Mouse (Mus musculus) hindbrain, embryonic 15.5 days (tissue): ENCODE results near the gene Trim65. TPM values are rescaled to one million over a fixed set of nuclear protein-coding genes. Genes with fewer than 3 reads are reported as not detected.

Experiments used
- ATAC-seq: fragments of 200-750 bp; cut with Nextera tagmentation; 2 replicates; pipeline ENCODE4 v1.8.0; 2017; ENCODE audit warnings: low read depth, moderate number of reproducible peaks, moderate TSS enrichment; ENCODE audit not compliant: low FRiP score
- H3K27ac ChIP-seq: fragments of 300-500 bp; sonication (generic); replicated peaks from 2 replicates; pipeline ENCODE4 v1.5.1; 2015; ENCODE audit warnings: mild to moderate bottlenecking, inconsistent platforms
- H3K27me3 ChIP-seq: fragments of 300-500 bp; sonication (generic); 2 replicates; pipeline ENCODE4 v1.6.1; 2015; ENCODE audit warnings: control low read depth, inconsistent platforms
- H3K36me3 ChIP-seq: fragments of 300-500 bp; sonication (generic); 2 replicates; pipeline ENCODE4 v1.6.1; 2015; ENCODE audit warnings: control low read depth, inconsistent platforms
- H3K4me1 ChIP-seq: fragments of 300-500 bp; sonication (generic); replicated peaks from 2 replicates; pipeline ENCODE4 v1.6.1; 2015; ENCODE audit warnings: control low read depth, inconsistent platforms
- H3K4me2 ChIP-seq: fragments of 300-500 bp; sonication (generic); 2 replicates; pipeline ENCODE4 v1.6.1; 2015; ENCODE audit warnings: moderate library complexity, mild to moderate bottlenecking, inconsistent platforms
- H3K4me3 ChIP-seq: fragments of 300-500 bp; sonication (generic); 2 replicates; pipeline ENCODE4 v1.5.1; 2015; ENCODE audit warnings: mild to moderate bottlenecking, inconsistent platforms
- H3K9ac ChIP-seq: fragments of 300-500 bp; sonication (generic); 2 replicates; pipeline ENCODE4 v1.6.1; 2015; ENCODE audit warnings: inconsistent platforms
- H3K9me3 ChIP-seq: fragments of 300-500 bp; sonication (generic); 2 replicates; pipeline ENCODE4 v1.6.1; 2016; ENCODE audit warnings: control low read depth, inconsistent platforms
- WGBS: fragments of 180-500 bp; shearing (Covaris S2); methylation state at CpG from one replicate; pipeline ENCODE4 v1.1.7; 2015; 5-methylcytosine and 5-hydroxymethylcytosine counted together
- polyA plus RNA-seq: library from polyadenylated mRNA; unstranded; fragments of >200 nt; fragmentation: Nextera tagmentation; extraction: Ambion mirVana; gene quantifications from 2 replicates; pipeline ENCODE4 v1.2.1, GENCODE M21; 2015

The Trim65 gene
- polyA plus RNA-seq, 1 experiment from 2014 or later: 4.0 TPM

- Histone ChIP-seq H3K27me3 (peaks cover under 1% of the 10 kb centered on the region; the same call in 1 of the 2 replicates), H3K4me1 (no peaks in the 10 kb centered on the region), H3K4me2 (no peak overlapping the region), H3K9me3 (no peaks in the 10 kb centered on the region), H3K9ac (no peak overlapping the region), H3K27ac (no peak overlapping the region), H3K36me3 (no peaks in the 10 kb centered on the region), H3K4me3 (no peak overlapping the region)
- 90% methylated on average over 12 of the region's 12 CpGs for WGBS
- no peak for ATAC-seq
Observed at GRCm38 (mm10) chr11:116117241-116117640, 13.7 kb downstream of the Trim65 start.

- no peak overlapping the region for H3K27ac ChIP-seq
- no peak overlapping the region for H3K4me3 ChIP-seq
- ATAC-seq: no peak
- H3K4me1 ChIP-seq: peaks cover 26% of the 10 kb centered on the region
- WGBS: 86% methylated on average over 19 of the region's 19 CpGs
- H3K27me3 ChIP-seq: peaks cover 56% of the 10 kb centered on the region
- no peak overlapping the region for H3K4me2 ChIP-seq
- no peaks in the 10 kb centered on the region for H3K36me3 ChIP-seq
- H3K9ac ChIP-seq: no peak overlapping the region
- H3K9me3 ChIP-seq: no peaks in the 10 kb centered on the region
Observed at GRCm38 (mm10) chr11:116111611-116112203, 19.2 kb downstream of the Trim65 start.

- no peak overlapping the region for H3K27ac ChIP-seq
- H3K4me1 ChIP-seq: peaks cover 29% of the 10 kb centered on the region
- H3K9ac ChIP-seq: no peak overlapping the region
- H3K36me3 ChIP-seq: no peaks in the 10 kb centered on the region
- 75% methylated on average over 4 of the region's 4 CpGs for WGBS
- H3K4me3 ChIP-seq: no peak overlapping the region
- ATAC-seq: no peak
- no peaks in the 10 kb centered on the region for H3K9me3 ChIP-seq
- no peak overlapping the region for H3K4me2 ChIP-seq
- peaks cover 62% of the 10 kb centered on the region for H3K27me3 ChIP-seq
Observed at GRCm38 (mm10) chr11:116111067-116111466, 19.9 kb downstream of the Trim65 start.

DNA sequence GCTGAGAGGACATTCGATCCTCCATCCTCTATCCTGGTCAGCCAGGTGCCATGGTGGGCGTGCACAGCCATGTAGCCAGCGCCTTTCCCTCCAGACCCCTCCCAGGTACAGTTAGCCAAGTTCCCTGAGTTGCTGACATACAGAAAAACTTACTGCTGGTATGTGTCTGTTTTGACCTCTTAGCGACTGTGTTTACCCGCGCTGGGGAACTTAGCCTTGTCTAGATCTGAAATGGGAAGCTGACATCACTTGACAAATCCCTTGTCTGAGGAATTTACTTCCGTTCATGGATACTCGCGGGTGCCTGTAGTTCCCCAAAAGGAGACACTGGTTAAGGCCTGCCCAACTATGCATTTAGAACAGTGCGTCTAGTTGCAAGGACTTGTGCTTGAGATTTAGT is 20.4 kb downstream of the Trim65 start:
- H3K9ac ChIP-seq: no peak overlapping the region

DNA sequence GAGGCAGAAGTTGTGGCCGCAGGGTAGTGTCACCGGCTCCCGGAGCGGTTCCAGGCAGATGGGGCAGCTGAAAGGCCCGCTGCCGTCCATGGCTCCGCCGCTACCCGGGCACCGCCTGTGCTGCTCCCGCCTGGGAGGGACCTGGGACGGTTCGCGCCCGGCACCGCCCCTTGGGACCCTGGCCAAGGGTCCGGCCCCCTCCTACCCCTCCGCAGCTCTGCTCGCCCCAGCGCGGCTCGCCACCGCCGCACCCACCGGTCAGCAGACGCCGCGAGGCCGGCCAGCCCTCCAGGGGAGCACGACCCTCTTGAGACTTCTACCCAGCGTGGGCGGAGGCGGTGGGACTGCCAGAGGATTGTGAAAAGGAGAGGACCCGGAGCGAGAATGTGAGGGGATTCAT is 20.8 kb downstream of the Trim65 start:
- H3K4me2 ChIP-seq: peak overlapping the region; percentile 59
- H3K4me1 ChIP-seq: peaks cover 30% of the 10 kb centered on the region
- H3K9me3 ChIP-seq: no peaks in the 10 kb centered on the region
- peaks cover 63% of the 10 kb centered on the region for H3K27me3 ChIP-seq
- H3K4me3 ChIP-seq: peak overlapping the region; percentile 40
- H3K9ac ChIP-seq: peak overlapping the region; percentile 35
- no peaks in the 10 kb centered on the region for H3K36me3 ChIP-seq
- no peak overlapping the region for H3K27ac ChIP-seq
- WGBS: 1% methylated on average over 35 of the region's 35 CpGs
- peak; percentile 63; the same call in 1 of the 2 replicates for ATAC-seq

More for the DNA sequence above, 20.4 kb downstream of the Trim65 start:
- no peak for ATAC-seq
- H3K36me3 ChIP-seq: no peaks in the 10 kb centered on the region
- H3K9me3 ChIP-seq: no peaks in the 10 kb centered on the region
- WGBS: 33% methylated on average over 10 of the region's 10 CpGs
- H3K27ac ChIP-seq: no peak overlapping the region
- H3K27me3 ChIP-seq: peaks cover 63% of the 10 kb centered on the region
- H3K4me1 ChIP-seq: peaks cover 30% of the 10 kb centered on the region
- peak overlapping the region; percentile 40 for H3K4me3 ChIP-seq
- H3K4me2 ChIP-seq: peak overlapping the region; percentile 59

- H3K9me3 ChIP-seq: no peaks in the 10 kb centered on the region
- peak overlapping the region; percentile 35 for H3K9ac ChIP-seq
- no peak overlapping the region for H3K27ac ChIP-seq
- H3K4me2 ChIP-seq: peak overlapping the region; percentile 59
- H3K36me3 ChIP-seq: no peaks in the 10 kb centered on the region
- peaks cover 63% of the 10 kb centered on the region for H3K27me3 ChIP-seq
- no peak for ATAC-seq
- H3K4me1 ChIP-seq: peaks cover 31% of the 10 kb centered on the region
- WGBS: 3% methylated on average over 43 of the region's 70 CpGs
- peak overlapping the region; percentile 40 for H3K4me3 ChIP-seq
Observed at GRCm38 (mm10) chr11:116109441-116110081, 21.4 kb downstream of the Trim65 start.

DNA sequence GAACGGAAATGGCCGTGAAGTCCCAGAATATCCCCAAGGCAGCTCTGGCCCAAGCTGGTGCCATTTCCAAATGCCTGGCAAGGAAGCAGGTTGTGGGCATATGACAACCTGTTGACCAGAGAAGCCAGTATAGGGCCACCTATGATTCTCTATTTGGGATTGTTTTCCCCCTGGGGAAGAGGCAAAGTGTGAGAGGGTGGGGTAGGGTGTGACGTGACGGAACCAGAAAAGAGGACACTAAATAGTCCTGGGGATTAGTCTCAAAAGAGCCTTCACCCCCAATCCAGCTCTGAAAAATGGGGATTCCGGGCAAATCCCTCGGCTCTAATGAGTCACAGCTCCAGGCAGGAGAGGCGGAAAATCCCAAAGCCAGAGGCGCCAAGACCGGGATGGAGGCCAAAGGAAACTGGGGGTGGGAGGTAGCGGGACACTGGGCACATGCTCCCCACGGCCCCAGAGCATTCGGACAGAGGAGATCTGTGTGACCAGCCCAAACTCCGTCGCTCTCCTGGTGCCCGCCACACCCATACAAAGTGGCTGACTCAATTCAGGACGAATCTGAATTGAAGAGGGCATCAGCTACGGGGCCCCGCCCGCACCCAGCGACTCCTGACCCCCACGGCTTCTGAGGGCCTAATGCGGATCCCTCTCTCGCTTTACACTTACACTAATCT is 22.3 kb downstream of the Trim65 start:
- peaks cover 63% of the 10 kb centered on the region for H3K27me3 ChIP-seq
- H3K27ac ChIP-seq: no peak overlapping the region
- peak overlapping the region; percentile 40 for H3K4me3 ChIP-seq
- H3K36me3 ChIP-seq: no peaks in the 10 kb centered on the region
- H3K9ac ChIP-seq: 0 out of 2 replicates have a peak overlapping the region, but pooled peaks have one; percentile 35
- 3% methylated on average over 22 of the region's 23 CpGs for WGBS
- H3K4me2 ChIP-seq: peak overlapping the region; percentile 59
- H3K9me3 ChIP-seq: no peaks in the 10 kb centered on the region
- no peak for ATAC-seq
- H3K4me1 ChIP-seq: peaks cover 41% of the 10 kb centered on the region

DNA sequence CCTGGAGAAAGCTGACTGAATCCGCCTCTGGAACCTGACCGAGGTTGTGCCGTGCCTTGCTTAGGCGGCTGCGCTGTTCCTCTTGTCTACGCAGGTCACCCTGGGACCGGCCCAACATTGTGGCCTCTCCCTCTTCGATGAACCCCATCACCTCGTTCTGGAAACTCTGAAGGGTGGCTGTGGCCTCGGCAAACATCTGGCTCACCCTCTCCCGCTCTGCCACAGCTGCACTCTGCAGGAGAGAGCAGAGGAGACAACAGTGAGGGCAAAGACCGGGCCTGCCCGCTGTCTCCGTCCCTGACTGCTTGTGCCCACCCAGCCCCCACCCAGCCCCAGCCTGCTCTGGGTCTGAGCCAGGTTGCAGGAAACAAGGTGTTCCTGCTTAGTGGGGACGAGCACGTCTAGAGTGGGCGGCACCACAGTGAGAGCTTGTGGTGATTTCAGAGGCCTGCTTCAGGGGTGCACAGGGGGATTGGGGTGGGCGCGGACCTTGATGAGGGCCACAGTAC is 23.1 kb downstream of the Trim65 start:
- H3K4me3 ChIP-seq: 0 out of 2 replicates have a peak overlapping the region, but pooled peaks have one; percentile 40
- H3K27me3 ChIP-seq: peaks cover 63% of the 10 kb centered on the region
- WGBS: 16% methylated on average over 19 of the region's 19 CpGs
- peaks cover 48% of the 10 kb centered on the region for H3K4me1 ChIP-seq
- no peak overlapping the region for H3K9ac ChIP-seq
- no peaks in the 10 kb centered on the region for H3K36me3 ChIP-seq
- no peak for ATAC-seq
- H3K4me2 ChIP-seq: peak overlapping the region; percentile 59
- H3K27ac ChIP-seq: no peak overlapping the region
- H3K9me3 ChIP-seq: no peaks in the 10 kb centered on the region

- peaks cover 51% of the 10 kb centered on the region for H3K4me1 ChIP-seq
- H3K4me3 ChIP-seq: no peak overlapping the region
- ATAC-seq: no peak
- peak overlapping the region; percentile 59 for H3K4me2 ChIP-seq
- H3K27ac ChIP-seq: no peak overlapping the region
- 21% methylated on average over 13 of the region's 14 CpGs for WGBS
- no peak overlapping the region for H3K9ac ChIP-seq
- H3K36me3 ChIP-seq: no peaks in the 10 kb centered on the region
- H3K9me3 ChIP-seq: no peaks in the 10 kb centered on the region
- H3K27me3 ChIP-seq: peaks cover 62% of the 10 kb centered on the region
Observed at GRCm38 (mm10) chr11:116106963-116107776, 23.8 kb downstream of the Trim65 start.

DNA sequence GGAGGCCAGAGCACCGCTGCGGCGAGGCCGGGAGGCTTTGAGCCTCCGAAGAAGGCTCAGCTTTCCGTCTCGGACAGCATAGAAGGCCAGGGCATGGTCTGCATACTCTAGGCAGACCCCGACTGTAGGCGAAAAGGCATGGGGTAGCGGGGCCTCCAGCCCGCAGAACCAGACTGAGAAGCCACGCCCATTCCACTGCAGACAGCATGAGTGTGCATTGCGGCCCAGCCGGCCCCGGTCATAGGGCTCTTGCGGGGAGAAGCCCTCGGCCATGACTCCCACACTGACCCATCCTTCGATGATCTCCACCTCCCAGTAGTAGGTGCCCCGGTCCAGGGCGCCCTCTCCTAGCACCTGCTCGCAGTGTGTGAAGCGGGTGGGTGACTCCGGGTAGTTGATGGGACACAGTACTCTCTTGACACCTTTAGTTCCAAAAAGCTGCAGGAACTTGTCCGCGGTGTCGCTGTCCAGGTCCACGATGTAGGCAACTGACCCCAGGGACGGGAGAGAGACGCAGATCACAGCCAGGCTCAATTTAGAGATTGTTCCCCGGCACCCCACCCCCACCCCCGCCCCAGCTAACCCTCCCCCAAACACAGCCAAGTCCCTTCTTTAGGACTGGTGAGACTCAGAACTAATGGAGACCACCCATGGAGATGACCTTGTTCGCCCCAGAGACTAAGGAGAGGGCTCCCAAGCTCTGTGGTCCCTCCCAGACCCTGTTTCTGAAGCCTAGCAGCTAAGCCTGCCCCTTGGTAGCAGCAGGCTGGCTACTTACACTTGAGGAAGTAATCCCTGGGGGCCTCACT is 24.6 kb downstream of the Trim65 start:
- Histone ChIP-seq H3K9ac (no peak overlapping the region), H3K9me3 (no peaks in the 10 kb centered on the region), H3K4me3 (no peak overlapping the region), H3K4me2 (peak overlapping the region; percentile 18; the same call in 1 of the 2 replicates), H3K27me3 (peaks cover 54% of the 10 kb centered on the region), H3K4me1 (peaks cover 55% of the 10 kb centered on the region), H3K36me3 (no peaks in the 10 kb centered on the region), H3K27ac (no peak overlapping the region)
- ATAC-seq: no peak
- WGBS: 26% methylated on average over 32 of the region's 32 CpGs

DNA sequence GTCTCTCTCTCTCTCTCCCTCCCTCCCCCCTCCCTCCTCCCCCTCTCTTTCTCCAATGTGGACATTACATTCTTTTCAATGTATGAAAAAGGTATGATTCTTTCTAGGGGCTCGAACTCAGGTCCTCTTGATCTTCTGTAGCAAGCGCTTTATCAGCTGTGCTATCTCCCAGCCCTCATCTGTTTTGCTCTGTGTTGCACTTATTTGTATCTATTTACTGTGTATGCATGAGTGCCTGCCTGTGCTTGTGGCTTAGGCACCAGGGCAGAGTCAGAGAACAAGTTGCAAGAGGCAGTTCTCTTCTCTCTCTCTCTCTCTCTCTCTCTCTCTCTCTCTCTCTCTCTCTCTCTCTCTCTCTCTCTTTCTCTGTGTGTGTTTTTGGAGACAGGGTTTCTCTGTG is 25.9 kb downstream of the Trim65 start:
- no peaks in the 10 kb centered on the region for H3K36me3 ChIP-seq
- no peak overlapping the region for H3K4me3 ChIP-seq
- no peak overlapping the region for H3K9ac ChIP-seq
- H3K9me3 ChIP-seq: no peaks in the 10 kb centered on the region
- H3K27me3 ChIP-seq: peaks cover 41% of the 10 kb centered on the region
- H3K4me2 ChIP-seq: no peak overlapping the region
- H3K27ac ChIP-seq: no peak overlapping the region
- peaks cover 51% of the 10 kb centered on the region for H3K4me1 ChIP-seq
- 91% methylated on average over 2 of the region's 2 CpGs for WGBS
- ATAC-seq: no peak
